Comparison of ENCODE assay signal across 16 mouse cellular contexts in genomic region chr17:62606681-62607080, GRCm38 (mm10).
DNase-seq lines count a peak whose midpoint lies in the region; ATAC-seq lines count a peak whose summit lies in the region.
"Had no signal": no experiment of that assay in that cellular context is flagged by ENCODE, and none has a peak within 500 bp of the region (broad histone marks: within the 10 kb centered on the region; RNA-seq: fewer than 3 reads in every experiment).

No protein-coding gene starts in this region.

- peaks cover 14% of the 10 kb centered on the region; the same call in 1 of the 2 replicates for H3K4me1 ChIP-seq in forebrain, embryonic 11.5 days (replicated peaks; ENCODE audit: control insufficient read depth, insufficient read depth, low read length)
- H3K4me1 ChIP-seq in forebrain, embryonic 10.5 days = peaks cover 44% of the 10 kb centered on the region
- H3K4me1 ChIP-seq in forebrain, embryonic 15.5 days = peaks cover 24% of the 10 kb centered on the region
- H3K4me1 ChIP-seq in midbrain, embryonic 13.5 days (replicated peaks) = peaks cover 31% of the 10 kb centered on the region
- H3K4me1 ChIP-seq: heart, embryonic 12.5 days; liver, embryonic 12.5 days had no signal

- H3K9ac ChIP-seq in forebrain, embryonic 11.5 days (ENCODE audit: low read length) = no peak overlapping the region
- no peak overlapping the region for H3K9ac ChIP-seq in forebrain, embryonic 15.5 days (replicated peaks)
- H3K9ac ChIP-seq in midbrain, embryonic 13.5 days (replicated peaks) = no peak overlapping the region
- H3K9ac ChIP-seq: heart, embryonic 12.5 days; limb, embryonic 12.5 days; liver, embryonic 12.5 days had no signal

- 85% methylated on average over 6 of the region's 6 CpGs for WGBS in forebrain, embryonic 11.5 days
- 85% methylated on average over 6 of the region's 6 CpGs for WGBS in forebrain, embryonic 10.5 days
- 69% methylated on average over 6 of the region's 6 CpGs for WGBS in forebrain, embryonic 15.5 days
- 77% methylated on average over 6 of the region's 6 CpGs for WGBS in midbrain, embryonic 13.5 days

- H3K27me3 ChIP-seq in forebrain, embryonic 11.5 days (ENCODE audit: control insufficient read depth, insufficient read depth, low read length) = no peaks in the 10 kb centered on the region
- peaks cover 16% of the 10 kb centered on the region; the same call in 1 of the 2 replicates for H3K27me3 ChIP-seq in forebrain, embryonic 10.5 days (ENCODE audit: poor library complexity, severe bottlenecking)
- peaks cover 11% of the 10 kb centered on the region; the same call in 1 of the 2 replicates for H3K27me3 ChIP-seq in forebrain, embryonic 15.5 days
- no peaks in the 10 kb centered on the region for H3K27me3 ChIP-seq in midbrain, embryonic 13.5 days
- H3K27me3 ChIP-seq: heart, embryonic 12.5 days; limb, embryonic 12.5 days; liver, embryonic 12.5 days had no signal

- H3K36me3 ChIP-seq in forebrain, embryonic 11.5 days (ENCODE audit: control insufficient read depth, insufficient read depth, low read length) = no peaks in the 10 kb centered on the region
- peaks cover 11% of the 10 kb centered on the region for H3K36me3 ChIP-seq in forebrain, embryonic 10.5 days (replicated peaks)
- H3K36me3 ChIP-seq in forebrain, embryonic 15.5 days = no peaks in the 10 kb centered on the region
- H3K36me3 ChIP-seq in midbrain, embryonic 13.5 days = peaks cover 5% of the 10 kb centered on the region; the same call in 1 of the 2 replicates
- H3K36me3 ChIP-seq: heart, embryonic 12.5 days; liver, embryonic 12.5 days had no signal

- H3K9me3 ChIP-seq in forebrain, embryonic 11.5 days (ENCODE audit: control insufficient read depth, low read length) = no peaks in the 10 kb centered on the region
- no peaks in the 10 kb centered on the region for H3K9me3 ChIP-seq in forebrain, embryonic 10.5 days
- H3K9me3 ChIP-seq in forebrain, embryonic 15.5 days = no peaks in the 10 kb centered on the region
- no peaks in the 10 kb centered on the region for H3K9me3 ChIP-seq in midbrain, embryonic 13.5 days
- H3K9me3 ChIP-seq: heart, embryonic 12.5 days; limb, embryonic 12.5 days; liver, embryonic 12.5 days had no signal

- H3K4me2 ChIP-seq in forebrain, embryonic 11.5 days (ENCODE audit: low read depth, low read length, severe bottlenecking) = no peak overlapping the region
- 0 out of 2 replicates have a peak overlapping the region, but pooled peaks have one; percentile 38 for H3K4me2 ChIP-seq in forebrain, embryonic 15.5 days (replicated peaks)
- H3K4me2 ChIP-seq in midbrain, embryonic 13.5 days (replicated peaks) = no peak overlapping the region
- H3K4me2 ChIP-seq: heart, embryonic 12.5 days; limb, embryonic 12.5 days; liver, embryonic 12.5 days had no signal

- peak; percentile 36; the same call in 1 of the 2 replicates for ATAC-seq in forebrain, embryonic 11.5 days (replicated peaks; ENCODE audit: low FRiP score)
- ATAC-seq in forebrain, embryonic 15.5 days (replicated peaks) = peak; percentile 49
- peak; percentile 57 for ATAC-seq in midbrain, embryonic 13.5 days
- ATAC-seq: liver, embryonic 12.5 days had no signal

- H3K4me3 ChIP-seq in forebrain, embryonic 11.5 days (ENCODE audit: low read depth, low read length) = no peak overlapping the region
- H3K4me3 ChIP-seq in forebrain, embryonic 10.5 days = no peak overlapping the region
- no peak overlapping the region for H3K4me3 ChIP-seq in forebrain, embryonic 15.5 days
- no peak overlapping the region for H3K4me3 ChIP-seq in midbrain, embryonic 13.5 days (replicated peaks)
- H3K4me3 ChIP-seq: heart, embryonic 12.5 days; limb, embryonic 12.5 days; liver, embryonic 12.5 days had no signal

- no peak overlapping the region for H3K27ac ChIP-seq in forebrain, embryonic 11.5 days (ENCODE audit: low read depth, low read length)
- H3K27ac ChIP-seq in forebrain, embryonic 10.5 days = no peak overlapping the region
- H3K27ac ChIP-seq in forebrain, embryonic 15.5 days (replicated peaks) = no peak overlapping the region
- peak overlapping the region; percentile 44; the same call in 1 of the 2 replicates for H3K27ac ChIP-seq in midbrain, embryonic 13.5 days
- H3K27ac ChIP-seq: limb, embryonic 12.5 days; liver, embryonic 12.5 days had no signal

- no peak for DNase-seq in forebrain, embryonic 11.5 days (ENCODE audit: low spot score)
- DNase-seq in forebrain, embryonic 10.5 days (ENCODE audit: extremely low spot score, low spot score) = no peak
- DNase-seq in 3T3-L1 (ENCODE audit: low read depth, low spot score) = peak; percentile 20
- no peak for DNase-seq in kidney, postnatal 4 days
- DNase-seq in adrenal gland, postnatal 25 days = no peak
- DNase-seq in spleen, postnatal 14 days (ENCODE audit: low spot score in 2 of 2) = no peak
- DNase-seq: heart, postnatal 14 days; kidney, postnatal 36 days; lung, adult 2 months; lung, postnatal 36 days; thymus, postnatal 14 days had no signal
